16 mouse cellular contexts compared by ENCODE assay signal in the genomic region with DNA sequence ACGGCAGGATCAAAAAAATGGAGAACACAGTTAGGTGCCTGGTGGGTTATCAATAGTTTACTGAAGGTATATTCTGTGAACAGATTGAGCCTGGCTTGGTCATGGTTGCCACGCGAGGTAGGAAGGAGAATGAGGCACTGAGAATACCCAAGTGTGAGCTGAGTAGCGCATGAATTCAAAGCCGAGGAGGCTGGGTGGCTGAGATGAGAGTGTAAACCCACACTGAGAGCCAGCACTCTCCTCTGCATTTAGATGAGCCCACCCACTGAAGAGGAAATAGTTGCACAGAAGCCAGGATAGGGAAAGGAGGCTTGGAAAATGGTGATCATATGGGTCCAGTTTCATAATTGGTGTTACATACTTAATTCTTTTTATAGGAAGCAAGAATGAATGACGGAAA.
DNase-seq lines count a peak whose midpoint lies in the region; TF ChIP-seq lines count a peak whose summit lies in the region.
"Had no signal": no experiment of that assay in that cellular context is flagged by ENCODE, and none has a peak within 500 bp of the region (broad histone marks: within the 10 kb centered on the region; RNA-seq: fewer than 3 reads in every experiment).

No protein-coding gene starts in this region.

- H3K4me3 ChIP-seq in left cerebral cortex, adult 2 months = no peak overlapping the region
- H3K4me3 ChIP-seq: embryonic facial prominence, embryonic 13.5 days; forebrain, embryonic 12.5 days; heart, embryonic 13.5 days; hindbrain, embryonic 15.5 days had no signal

- H3K27ac ChIP-seq in left cerebral cortex, adult 2 months = peak overlapping the region; percentile 20; the same call in 1 of the 2 replicates
- H3K27ac ChIP-seq: embryonic facial prominence, embryonic 13.5 days; forebrain, embryonic 12.5 days; heart, embryonic 13.5 days; hindbrain, embryonic 15.5 days had no signal

- intact Hi-C loops in left cerebral cortex, adult 2 months (cut with DNase I) = no loop called here
- intact Hi-C loops in left cerebral cortex, postnatal 10 days (cut with DNase I) = no loop called here

- TF ChIP-seq CTCF in left cerebral cortex, adult 2 months (IDR thresholded peaks at IDR 0.05) = no peak

- peak; percentile 31 to 53 for DNase-seq in frontal cortex, adult 2 months (ENCODE audit: extremely low spot score in 1 of 2, low spot score in 1 of 2)
- no peak for DNase-seq in frontal cortex, postnatal 14 days (ENCODE audit: low spot score in 2 of 2)
- no peak for DNase-seq in left cerebral cortex, adult 2 months (ENCODE audit: extremely low spot score in 1 of 2, low spot score in 2 of 2)
- no peak for DNase-seq in left cerebral cortex, postnatal 10 days (ENCODE audit: extremely low spot score in 1 of 2, low spot score in 2 of 2)
- DNase-seq in right cerebral cortex, postnatal 36 days (ENCODE audit: low spot score in 2 of 2) = peak; percentile 26 to 51
- no peak for DNase-seq in right cerebral cortex, postnatal 25 days
- DNase-seq: adrenal gland, postnatal 14 days; cerebellum, adult 18-20 months; cerebellum, adult 9-11 months; cerebellum, postnatal 36 days; gastrocnemius, postnatal 10 days; heart, postnatal 36 days had no signal

Comparison
In these comparisons a context has a peak if more than half of its experiments do, and no peak if none do; other contexts are left out.
1. DNase-seq: peak in frontal cortex, adult 2 months (2 of 2) and right cerebral cortex, postnatal 36 days (2 of 2); none in frontal cortex, postnatal 14 days (0 of 2), left cerebral cortex, adult 2 months (0 of 2), left cerebral cortex, postnatal 10 days (0 of 2) and right cerebral cortex, postnatal 25 days (single experiment).